Mouse (Mus musculus) left cerebral cortex, adult 2 months (tissue): ENCODE results near the gene Cxadr. TPM values are rescaled to one million over a fixed set of nuclear protein-coding genes. Genes with fewer than 3 reads are reported as not detected.

Experiments
- DNase-seq, 2 experiments: peaks; one replicate each; pipeline ENCODE4 v3.0.0; 2021 to 2022; ENCODE audit warnings: low spot score in 2 of 2, mixed read lengths in 1 of 2; ENCODE audit errors: extremely low spot score in 1 of 2
- H3K27ac ChIP-seq: fragments of 200-600 bp; 2 replicates; pipeline ENCODE4 v1.8.1; 2022
- H3K4me3 ChIP-seq: fragments of 200-600 bp; 2 replicates; pipeline ENCODE4 v1.8.1; 2022
- CTCF ChIP-seq: fragments of 200-600 bp; IDR thresholded peaks from 2 replicates; pipeline ENCODE4 v1.8.1; 2022; ENCODE audit warnings: antibody characterized with exemption, mild to moderate bottlenecking, moderate library complexity
- intact Hi-C: fragments of 180-260 bp; cut with DNase I; formaldehyde crosslinking; loops from one replicate; pipeline ENCODE4 v1.15.1; 2025
- total RNA-seq, 2 experiments: library from RNA; stranded (reverse); gene quantifications; 2 replicates each; pipeline ENCODE4 v1.2.3; 2021

Gene Cxadr
- total RNA-seq, 2 experiments from 2014 or later = 28.5 to 31.5 TPM

DNA sequence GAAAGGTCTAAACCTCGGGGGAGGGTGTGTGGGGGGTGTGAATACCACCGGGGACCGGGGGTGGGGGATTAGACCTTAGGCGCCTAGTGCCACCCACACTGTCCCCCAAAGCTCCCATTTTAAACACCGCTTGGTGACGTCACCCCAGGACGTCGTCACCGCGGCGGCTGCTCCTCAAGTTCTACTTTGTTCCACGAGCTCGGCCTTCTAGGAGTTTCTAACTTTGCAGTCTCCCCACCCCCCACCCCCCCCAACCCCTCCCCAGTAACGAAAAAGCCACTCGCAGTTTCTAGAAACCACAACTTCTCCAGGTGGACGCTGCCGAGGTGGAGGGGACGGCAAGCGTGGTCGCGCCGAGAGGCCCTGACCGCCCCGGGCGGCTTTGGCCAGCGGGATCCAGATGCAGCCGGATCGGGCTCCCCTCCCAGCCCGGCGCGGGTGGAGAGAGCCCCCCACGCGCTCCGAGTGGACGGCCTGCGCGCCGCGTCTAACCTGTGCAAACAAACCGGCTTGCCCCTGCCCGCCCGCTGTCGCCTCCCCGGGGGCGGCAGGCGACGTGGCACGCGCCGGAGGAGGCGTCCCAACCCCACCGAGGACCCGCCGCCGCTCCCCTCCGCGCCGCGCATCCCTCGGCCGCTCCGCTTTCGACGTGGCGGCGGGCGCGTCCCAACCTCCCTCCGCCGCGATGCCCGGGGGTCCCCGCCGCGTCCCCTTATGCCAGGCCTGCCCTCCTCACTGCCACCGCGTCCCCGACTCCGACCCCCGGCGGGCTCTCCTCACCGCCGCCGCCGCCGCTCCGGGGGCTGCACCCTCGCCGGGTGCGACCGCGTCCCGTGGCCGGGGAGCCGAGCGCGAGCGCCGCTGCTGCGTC is 74.8 kb downstream of the Cxadr start:
- no peak for TF ChIP-seq CTCF
- peak; percentile 30 to 32 for DNase-seq
- Histone ChIP-seq H3K4me3 (peak overlapping the region; percentile 87), H3K27ac (peak overlapping the region; percentile 66; the same call in 1 of the 2 replicates)
- intact Hi-C loops = loop anchor here (5.0 kb wide), 2 partner anchors 51 to 66 kb away; no protein-coding TSS in a partner anchor

DNA sequence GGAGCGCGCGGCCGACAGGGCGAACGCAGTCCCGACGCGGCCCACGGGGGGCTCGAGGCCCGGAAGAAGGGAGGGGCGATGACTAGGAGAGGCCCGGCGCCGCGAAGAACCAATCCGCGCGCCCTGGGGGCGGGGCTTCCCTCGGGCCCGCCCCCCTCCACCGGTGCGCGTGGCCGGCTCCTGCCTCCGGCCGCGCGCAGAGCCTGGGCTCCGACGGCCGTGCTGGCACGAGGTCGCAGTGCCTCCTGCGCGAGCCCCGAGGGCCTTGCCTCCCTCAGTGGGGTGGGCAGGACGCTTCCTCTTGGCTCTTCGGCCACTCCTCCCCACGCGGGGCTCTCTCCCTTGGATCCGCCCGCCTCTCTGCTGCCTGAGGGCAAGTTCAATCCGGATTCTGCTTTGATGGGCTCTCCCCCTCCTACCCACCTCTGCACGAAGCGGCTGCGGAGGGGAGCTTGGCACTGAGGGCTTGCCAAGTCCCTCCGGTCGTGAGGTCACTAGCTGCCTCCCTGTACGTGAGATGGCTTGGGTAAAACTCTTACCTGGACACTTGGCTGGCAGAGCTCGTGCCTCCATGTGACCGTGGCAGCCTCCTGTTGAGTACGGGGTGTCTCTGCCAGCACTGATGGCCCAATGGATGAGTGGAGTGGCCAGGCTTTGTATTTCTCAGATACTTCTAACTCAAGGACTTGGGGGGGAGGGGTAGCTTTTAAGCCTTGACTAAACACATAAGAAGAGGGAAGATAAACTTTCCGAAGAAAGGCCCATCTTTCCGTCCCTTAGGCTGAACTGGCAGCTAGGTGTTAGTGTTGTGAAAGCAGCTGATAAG is 75.7 kb downstream of the Cxadr start, which contains the start of gene Btg3:
TSS of gene Btg3 (minus strand) at position 448 of the 826 bp plus-strand sequence.
- Histone ChIP-seq H3K4me3 (peak within 1 kb of the TSS; percentile 87), H3K27ac (peak within 1 kb of the TSS; percentile 66; the same call in 1 of the 2 replicates)
- TF ChIP-seq CTCF = no peak
- intact Hi-C loops = loop anchor here (5.0 kb wide), 2 partner anchors 50 to 65 kb away; no protein-coding TSS in a partner anchor
- DNase-seq = peak; percentile 74 to 83

DNA sequence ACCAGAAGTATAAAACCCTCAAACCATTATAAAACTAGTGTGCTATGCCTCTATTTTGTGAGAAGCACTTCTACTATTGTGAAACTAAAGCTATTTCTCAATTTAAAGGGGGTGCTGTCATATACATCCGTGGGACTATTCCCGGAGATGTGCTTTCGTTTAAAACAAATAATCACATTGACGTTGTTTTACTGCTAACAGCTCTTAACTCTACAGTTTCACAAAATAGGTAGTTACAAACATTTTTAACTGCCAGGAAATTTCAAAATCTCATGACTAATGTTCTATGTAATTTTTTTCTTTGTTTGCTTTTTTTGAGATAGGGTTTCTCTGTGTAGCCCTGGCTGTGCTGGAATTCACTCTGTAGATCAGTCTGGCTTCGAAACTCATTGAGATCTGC is 77.2 kb downstream of the Cxadr start:
- no peak for TF ChIP-seq CTCF
- intact Hi-C loops = loop anchor here (5.0 kb wide), 2 partner anchors 49 to 64 kb away; no protein-coding TSS in a partner anchor
- no peak for DNase-seq
- no peak overlapping the region for H3K4me3 ChIP-seq
- no peak overlapping the region for H3K27ac ChIP-seq

DNA sequence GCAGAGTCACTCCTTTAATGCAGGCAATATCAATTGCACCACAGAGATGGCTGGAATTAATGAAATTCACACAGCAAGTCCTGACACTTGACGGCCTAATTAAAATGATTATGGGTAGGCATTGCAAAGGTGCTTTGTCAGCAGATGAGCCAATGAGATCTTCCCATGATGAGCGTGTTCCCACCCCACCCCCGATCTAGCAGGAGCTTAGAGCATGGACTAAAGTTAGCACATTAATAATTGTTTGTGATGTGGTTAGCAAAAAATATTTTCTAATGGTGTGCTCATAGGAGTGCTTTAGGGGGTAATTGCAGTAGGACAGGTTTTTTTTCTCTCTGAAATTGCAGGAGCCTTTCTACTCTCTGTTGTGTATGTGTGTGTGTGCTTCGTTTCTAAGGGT is 87.8 kb downstream of the Cxadr start:
- no peak overlapping the region for H3K4me3 ChIP-seq
- no peak overlapping the region for H3K27ac ChIP-seq
- no peak for TF ChIP-seq CTCF
- no peak for DNase-seq
- intact Hi-C loops = no loop called here

DNA sequence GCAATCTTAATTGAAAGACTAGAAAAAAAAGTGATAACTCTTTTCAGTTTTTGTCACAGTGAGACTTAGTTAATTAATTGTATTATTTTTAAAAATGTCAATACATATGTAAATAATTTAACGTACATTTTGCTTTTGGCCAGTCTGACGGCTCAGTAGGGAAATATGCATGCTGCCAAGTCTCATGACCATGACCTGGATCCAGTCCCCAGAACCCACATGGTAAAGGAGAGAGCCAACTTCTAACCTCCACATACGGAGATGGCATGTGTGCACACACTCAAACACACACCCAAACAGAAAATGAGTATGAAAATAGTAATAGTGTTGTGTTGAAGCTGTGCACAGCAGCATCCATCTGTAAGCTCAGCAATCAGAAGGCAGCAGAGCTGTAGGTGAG is 88.7 kb downstream of the Cxadr start:
- Histone ChIP-seq H3K27ac (no peak overlapping the region), H3K4me3 (no peak overlapping the region)
- TF ChIP-seq CTCF = no peak
- intact Hi-C loops = no loop called here
- no peak for DNase-seq

DNA sequence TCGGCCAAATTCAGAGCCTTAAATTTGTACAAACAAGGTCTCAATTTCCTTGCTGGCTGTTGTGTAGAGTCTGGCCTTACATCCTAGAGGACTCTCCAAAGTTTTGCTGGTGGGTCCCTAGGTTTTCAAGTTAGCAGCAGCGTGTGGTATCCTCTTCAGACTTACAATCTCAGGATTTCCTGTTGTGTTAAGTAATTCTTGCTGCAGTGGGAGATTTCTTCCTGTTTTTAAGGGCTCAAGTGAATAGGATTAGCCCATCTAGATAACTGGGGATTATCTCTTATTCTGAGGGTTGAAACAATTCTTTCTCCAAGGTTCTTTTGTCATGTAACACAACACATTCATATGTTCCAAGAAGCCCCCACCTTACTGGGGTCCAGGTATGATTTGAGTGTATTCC is 90.1 kb downstream of the Cxadr start:
- no peak for DNase-seq
- intact Hi-C loops = no loop called here
- Histone ChIP-seq H3K4me3 (no peak overlapping the region), H3K27ac (no peak overlapping the region)
- no peak for TF ChIP-seq CTCF

DNA sequence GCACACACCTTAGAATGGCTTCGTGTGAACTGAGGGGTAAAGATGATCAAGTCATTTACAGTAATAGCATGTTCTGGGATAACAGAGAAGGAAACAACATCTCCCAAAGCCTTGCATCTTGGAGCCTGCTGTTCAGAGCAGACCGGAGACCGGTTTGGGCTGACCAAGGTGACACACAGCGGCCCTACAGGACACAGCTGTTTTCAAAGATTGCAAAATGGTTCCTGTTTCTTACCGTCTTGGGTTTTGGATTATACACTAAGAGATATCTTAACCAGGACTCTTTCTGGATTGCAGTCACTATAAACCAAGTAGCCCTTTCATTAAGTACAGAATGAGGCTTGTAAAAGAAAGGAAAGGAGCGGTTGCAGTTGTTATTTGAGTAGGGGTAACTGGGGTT is 97.4 kb downstream of the Cxadr start:
- no peak for TF ChIP-seq CTCF
- intact Hi-C loops = no loop called here
- no peak for DNase-seq
- Histone ChIP-seq H3K27ac (no peak overlapping the region), H3K4me3 (no peak overlapping the region)

DNA sequence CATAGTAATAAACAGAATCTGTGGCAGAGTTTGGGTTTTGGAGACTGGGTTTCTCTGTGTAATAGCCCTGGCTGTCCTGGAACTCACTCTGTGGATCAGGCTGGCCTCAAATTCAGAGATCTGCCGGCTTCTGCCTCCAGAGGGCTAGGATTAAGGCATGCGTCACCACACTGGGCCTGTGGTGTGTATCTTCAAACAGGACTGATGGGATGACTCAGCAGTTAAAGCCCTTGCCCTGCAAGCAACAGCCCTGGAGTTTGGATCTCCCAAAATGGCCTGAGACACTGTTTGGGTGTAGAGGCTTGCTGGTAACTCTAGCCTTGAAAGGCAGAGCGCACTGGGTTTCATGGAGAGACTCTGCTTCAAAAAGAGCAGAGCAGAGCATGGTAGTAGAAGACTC is 98.1 kb downstream of the Cxadr start:
- Histone ChIP-seq H3K4me3 (no peak overlapping the region), H3K27ac (no peak overlapping the region)
- intact Hi-C loops = no loop called here
- no peak for TF ChIP-seq CTCF
- DNase-seq = no peak

DNA sequence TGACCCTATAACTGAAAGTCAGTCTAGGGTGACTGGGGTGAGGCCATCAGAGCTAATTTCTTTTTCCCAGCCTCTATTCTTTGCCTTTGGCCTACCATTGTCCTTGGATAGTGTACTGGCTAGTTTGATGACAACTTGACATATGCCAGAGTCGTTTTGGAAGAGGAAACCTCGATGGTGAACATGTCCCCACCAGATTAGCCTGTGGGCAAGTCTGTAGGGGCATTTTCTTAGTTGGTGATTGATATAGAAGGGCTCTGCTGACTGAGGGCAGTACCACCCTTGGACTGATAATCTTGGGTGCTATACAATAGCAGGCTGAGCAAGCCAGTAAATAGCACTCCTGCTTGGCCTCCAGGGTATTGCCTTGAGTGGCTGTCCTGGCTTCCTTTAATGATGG is 101.0 kb downstream of the Cxadr start:
- DNase-seq = no peak
- TF ChIP-seq CTCF = no peak
- intact Hi-C loops = no loop called here
- no peak overlapping the region for H3K4me3 ChIP-seq
- H3K27ac ChIP-seq = no peak overlapping the region

DNA sequence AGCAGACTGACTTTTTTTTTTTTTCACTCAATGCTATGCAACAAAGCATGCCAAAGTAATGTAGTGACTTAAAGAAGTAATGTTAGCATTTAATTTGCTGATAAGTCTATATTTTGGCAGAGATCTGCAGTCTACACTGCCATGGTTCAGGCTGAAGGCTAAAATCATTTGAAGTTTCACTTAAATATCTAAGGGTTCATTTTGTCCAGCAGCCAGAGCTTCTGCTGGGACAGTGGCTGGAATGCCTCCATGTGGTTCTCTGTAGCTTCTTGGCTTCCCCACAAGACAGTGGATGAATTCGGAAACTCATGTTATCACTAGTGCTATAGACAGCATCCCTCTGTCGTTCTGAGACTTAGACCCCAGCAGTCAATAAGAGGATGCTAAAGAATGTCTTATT is 105.4 kb downstream of the Cxadr start:
- no peak for TF ChIP-seq CTCF
- DNase-seq = no peak
- H3K4me3 ChIP-seq = no peak overlapping the region
- intact Hi-C loops = no loop called here
- no peak overlapping the region for H3K27ac ChIP-seq

DNA sequence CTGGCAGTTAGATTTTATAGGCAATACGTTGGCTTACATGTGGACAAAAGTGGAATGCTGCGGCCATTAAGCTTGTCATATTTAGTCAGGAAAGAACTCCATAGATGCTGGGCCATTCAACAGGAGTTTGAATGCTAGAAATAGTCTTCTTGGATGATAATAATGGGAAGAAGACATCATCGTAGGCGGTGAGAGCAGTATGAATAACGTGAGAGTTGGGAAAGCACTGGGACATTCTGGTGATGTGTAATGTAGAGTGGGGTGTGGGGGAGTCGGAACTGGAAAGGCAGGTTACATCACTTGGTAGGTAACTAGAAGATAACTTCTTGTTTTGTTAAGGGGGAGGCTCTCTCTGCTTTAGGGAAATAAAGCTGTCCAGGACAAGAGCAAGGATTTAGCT is 106.6 kb downstream of the Cxadr start:
- no peak overlapping the region for H3K4me3 ChIP-seq
- TF ChIP-seq CTCF = no peak
- intact Hi-C loops = no loop called here
- H3K27ac ChIP-seq = no peak overlapping the region
- DNase-seq = no peak

Other genes starting within 250 kb of the Cxadr start
- 10 to 100 TPM; 13.0 to 13.4 TPM for gene Btg3, start 75.7 kb downstream of the Cxadr start, total RNA-seq